In genomic region chr16:76453457-76454200, GRCm38 (mm10) we compare ENCODE assay signal across 10 mouse cellular contexts.
DNase-seq lines count a peak whose midpoint lies in the region; ATAC-seq and TF ChIP-seq lines count a peak whose summit lies in the region.
"Had no signal": no experiment of that assay in that cellular context is flagged by ENCODE, and none has a peak within 500 bp of the region (broad histone marks: within the 10 kb centered on the region; RNA-seq: fewer than 3 reads in every experiment).

No protein-coding gene starts in this region.

- no peak for TF ChIP-seq POLR2A in thymus, adult 2 months (IDR thresholded peaks at IDR 0.05; ENCODE audit: control insufficient read depth, extremely low read depth, insufficient read depth, low read length, poor library complexity)

- H3K27me3 ChIP-seq in forebrain, embryonic 12.5 days: no peaks in the 10 kb centered on the region
- H3K27me3 ChIP-seq in forebrain, embryonic 15.5 days: no peaks in the 10 kb centered on the region
- H3K27me3 ChIP-seq in forebrain, embryonic 14.5 days (replicated peaks; ENCODE audit: control insufficient read depth, insufficient read depth, low read length): no peaks in the 10 kb centered on the region
- H3K27me3 ChIP-seq in kidney, embryonic 14.5 days (ENCODE audit: control insufficient read depth, insufficient read depth, low read length): no peaks in the 10 kb centered on the region
- H3K27me3 ChIP-seq in thymus, adult 2 months (ENCODE audit: control insufficient read depth, insufficient read depth, low read length): no peaks in the 10 kb centered on the region
- H3K27me3 ChIP-seq: CH12.LX; liver, embryonic 13.5 days had no signal

- ATAC-seq in forebrain, embryonic 12.5 days (ENCODE audit: low FRiP score): peak; percentile 44; the same call in 1 of the 2 replicates
- ATAC-seq in forebrain, embryonic 15.5 days (replicated peaks): no peak
- 0 out of 2 replicates have a peak, but pooled peaks have one; percentile 32 for ATAC-seq in forebrain, embryonic 14.5 days
- ATAC-seq in kidney, embryonic 14.5 days (ENCODE audit: low FRiP score, low TSS enrichment): peak; percentile 88

- peaks cover 11% of the 10 kb centered on the region for H3K4me1 ChIP-seq in forebrain, embryonic 12.5 days
- no peaks in the 10 kb centered on the region for H3K4me1 ChIP-seq in forebrain, embryonic 15.5 days
- H3K4me1 ChIP-seq in forebrain, embryonic 14.5 days (ENCODE audit: control insufficient read depth, insufficient read depth, low read length): no peaks in the 10 kb centered on the region
- 0 out of 2 replicates have a peak, but pooled peaks cover 7% of the 10 kb centered on the region for H3K4me1 ChIP-seq in kidney, embryonic 14.5 days (ENCODE audit: control insufficient read depth, insufficient read depth, low read length)
- H3K4me1 ChIP-seq in thymus, adult 2 months (replicated peaks; ENCODE audit: control insufficient read depth, insufficient read depth, low read length): peaks cover 4% of the 10 kb centered on the region

- no peak overlapping the region for H3K4me3 ChIP-seq in forebrain, embryonic 12.5 days (replicated peaks)
- no peak overlapping the region for H3K4me3 ChIP-seq in forebrain, embryonic 15.5 days
- no peak overlapping the region for H3K4me3 ChIP-seq in forebrain, embryonic 14.5 days (ENCODE audit: low read depth, low read length)
- no peak overlapping the region for H3K4me3 ChIP-seq in kidney, embryonic 14.5 days (ENCODE audit: low read length)
- H3K4me3 ChIP-seq in thymus, adult 2 months (ENCODE audit: control insufficient read depth, insufficient read depth, low read length): no peak overlapping the region
- H3K4me3 ChIP-seq: liver, embryonic 13.5 days had no signal

- H3K36me3 ChIP-seq in forebrain, embryonic 12.5 days (replicated peaks): no peaks in the 10 kb centered on the region
- H3K36me3 ChIP-seq in forebrain, embryonic 15.5 days: no peaks in the 10 kb centered on the region
- H3K36me3 ChIP-seq in forebrain, embryonic 14.5 days (ENCODE audit: control insufficient read depth, insufficient read depth, low read length): no peaks in the 10 kb centered on the region
- H3K36me3 ChIP-seq in kidney, embryonic 14.5 days (ENCODE audit: control insufficient read depth, insufficient read depth, low read length): no peaks in the 10 kb centered on the region
- no peaks in the 10 kb centered on the region for H3K36me3 ChIP-seq in thymus, adult 2 months (ENCODE audit: control insufficient read depth, insufficient read depth, low read length)
- H3K36me3 ChIP-seq: liver, embryonic 13.5 days had no signal

- TF ChIP-seq CTCF in thymus, adult 2 months (IDR thresholded peaks at IDR 0.05; ENCODE audit: borderline replicate concordance, control insufficient read depth, extremely low read depth, insufficient read depth, low read length, poor library complexity): no peak

- no peak for DNase-seq in forebrain, embryonic 14.5 days (ENCODE audit: low spot score)
- peak; percentile 47 for DNase-seq in lung, postnatal 36 days
- DNase-seq in right cerebral cortex, postnatal 10 days (ENCODE audit: low spot score in 2 of 2): no peak
- no peak for DNase-seq in thymus, adult 2 months
- no peak for DNase-seq in MN1 (ENCODE audit: low spot score)
- DNase-seq: liver, embryonic 13.5 days had no signal

- H3K4me2 ChIP-seq in forebrain, embryonic 12.5 days: no peak overlapping the region
- H3K4me2 ChIP-seq in forebrain, embryonic 15.5 days (replicated peaks): no peak overlapping the region
- no peak overlapping the region for H3K4me2 ChIP-seq in forebrain, embryonic 14.5 days (ENCODE audit: low read length)
- H3K4me2 ChIP-seq in kidney, embryonic 14.5 days (replicated peaks; ENCODE audit: low read depth, low read length): peak overlapping the region; percentile 4; the same call in 1 of the 2 replicates
- H3K4me2 ChIP-seq: liver, embryonic 13.5 days had no signal

- 17% methylated on average over 11 of the region's 11 CpGs for WGBS in forebrain, embryonic 12.5 days
- WGBS in forebrain, embryonic 15.5 days: 26% methylated on average over 11 of the region's 11 CpGs
- WGBS in forebrain, embryonic 14.5 days: 22% methylated on average over 11 of the region's 11 CpGs
- 16% methylated on average over 11 of the region's 11 CpGs for WGBS in kidney, embryonic 14.5 days
- 91% methylated on average over 11 of the region's 11 CpGs for WGBS in thymus, adult 2 months

- H3K9me3 ChIP-seq in forebrain, embryonic 12.5 days: 0 out of 2 replicates have a peak, but pooled peaks cover 4% of the 10 kb centered on the region
- no peaks in the 10 kb centered on the region for H3K9me3 ChIP-seq in forebrain, embryonic 15.5 days
- H3K9me3 ChIP-seq in forebrain, embryonic 14.5 days (replicated peaks; ENCODE audit: control insufficient read depth, low read length): peaks cover 3% of the 10 kb centered on the region
- peaks cover 3% of the 10 kb centered on the region; the same call in 1 of the 2 replicates for H3K9me3 ChIP-seq in kidney, embryonic 14.5 days (ENCODE audit: control insufficient read depth, low read length)
- H3K9me3 ChIP-seq: liver, embryonic 13.5 days had no signal

- H3K27ac ChIP-seq in forebrain, embryonic 12.5 days: no peak overlapping the region
- no peak overlapping the region for H3K27ac ChIP-seq in forebrain, embryonic 15.5 days (replicated peaks)
- no peak overlapping the region for H3K27ac ChIP-seq in forebrain, embryonic 14.5 days (ENCODE audit: low read depth, low read length)
- H3K27ac ChIP-seq in kidney, embryonic 14.5 days (ENCODE audit: low read depth, low read length): peak overlapping the region; percentile 3; the same call in 1 of the 2 replicates
- no peak overlapping the region for H3K27ac ChIP-seq in thymus, adult 2 months (ENCODE audit: control insufficient read depth, insufficient read depth, low read length)

- no peak overlapping the region for H3K9ac ChIP-seq in forebrain, embryonic 12.5 days
- H3K9ac ChIP-seq in forebrain, embryonic 15.5 days (replicated peaks): no peak overlapping the region
- H3K9ac ChIP-seq in forebrain, embryonic 14.5 days (ENCODE audit: low read length): no peak overlapping the region
- no peak overlapping the region for H3K9ac ChIP-seq in kidney, embryonic 14.5 days (ENCODE audit: low read depth, low read length)
- H3K9ac ChIP-seq: liver, embryonic 13.5 days had no signal
